ENCODE assay signal across 26 mouse cellular contexts in the genomic region with DNA sequence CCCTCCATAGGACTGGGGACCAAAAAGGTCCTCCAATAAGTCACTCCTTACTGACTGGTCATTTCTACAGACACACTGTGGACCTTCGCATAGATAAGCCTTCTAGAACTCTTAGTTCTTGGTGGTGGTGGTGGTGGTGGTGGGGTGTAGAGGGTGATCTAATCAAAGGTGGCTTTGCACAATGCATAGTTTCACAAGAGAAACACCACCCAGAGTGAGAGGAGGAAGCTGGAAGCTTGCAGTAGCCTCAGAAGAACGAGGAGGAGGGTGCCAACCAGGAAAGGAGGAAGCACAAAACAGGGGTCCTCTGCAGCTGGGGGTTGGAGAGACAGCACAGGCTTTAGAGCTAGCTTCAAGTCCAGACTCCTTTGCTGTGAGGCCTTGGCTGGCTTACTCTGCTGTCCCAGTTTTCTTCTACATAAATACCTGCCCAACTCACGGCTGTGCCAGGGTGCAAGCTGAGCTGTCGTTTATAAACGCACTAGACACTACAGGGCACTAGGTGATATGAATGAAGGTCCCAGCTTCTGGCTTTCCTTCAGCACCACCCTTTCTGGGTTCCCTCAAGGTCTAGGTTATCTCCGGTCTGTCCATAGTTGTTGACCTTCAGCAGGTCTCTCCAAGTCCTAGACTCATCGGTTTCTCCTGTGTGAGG. TPM values are rescaled to one million over a fixed set of nuclear protein-coding genes. Genes with fewer than 3 reads are reported as not detected.
A peak's percentile ranks its signal among the peaks of the same experiment; 100 is the strongest.
DNase-seq lines count a peak whose midpoint lies in the region; ATAC-seq lines count a peak whose summit lies in the region.
"Had no signal": no experiment of that assay in that cellular context is flagged by ENCODE, and none has a peak within 500 bp of the region (broad histone marks: within the 10 kb centered on the region; RNA-seq: fewer than 3 reads in every experiment).

No protein-coding gene starts in this region.

- WGBS in liver, embryonic 15.5 days (ENCODE audit: insufficient replicate concordance), result 50% methylated on average over 7 of the region's 7 CpGs
- WGBS in liver, embryonic 11.5 days, result 70% methylated on average over 7 of the region's 7 CpGs
- 68% methylated on average over 7 of the region's 7 CpGs for WGBS in stomach, embryonic 15.5 days

- peak overlapping the region; percentile 26; the same call in 1 of the 2 replicates for H3K27ac ChIP-seq in liver, embryonic 15.5 days (replicated peaks)
- H3K27ac ChIP-seq in liver, embryonic 11.5 days (ENCODE audit: low read depth, low read length), result no peak overlapping the region
- H3K27ac ChIP-seq in stomach, embryonic 15.5 days, result peak overlapping the region; percentile 6; the same call in 1 of the 2 replicates
- H3K27ac ChIP-seq: forebrain, embryonic 12.5 days; hindbrain, embryonic 13.5 days; left cerebral cortex, adult 2 months; limb, embryonic 12.5 days; midbrain, embryonic 15.5 days; neural tube, embryonic 15.5 days had no signal

- peaks cover 51% of the 10 kb centered on the region for H3K27me3 ChIP-seq in liver, embryonic 15.5 days
- H3K27me3 ChIP-seq in liver, embryonic 11.5 days (replicated peaks; ENCODE audit: control insufficient read depth, insufficient read depth, low read length), result peaks cover 19% of the 10 kb centered on the region
- no peaks in the 10 kb centered on the region for H3K27me3 ChIP-seq in stomach, embryonic 15.5 days (replicated peaks)
- H3K27me3 ChIP-seq: neural tube, embryonic 15.5 days had no signal

- DNase-seq in adrenal gland, adult (ENCODE audit: inconsistent age in 2 of 2, low spot score in 1 of 2), result peak; percentile 7 to 50
- DNase-seq in adrenal gland, postnatal 4 days (ENCODE audit: low spot score in 2 of 2), result no peak
- DNase-seq in liver, embryonic 11.5 days (ENCODE audit: low spot score), result no peak
- no peak for DNase-seq in Muller cell, postnatal 12 days (ENCODE audit: inconsistent ontology term)
- DNase-seq: adrenal gland, postnatal 25 days; cerebellum, adult 2 months; cerebellum, postnatal 36 days; heart, postnatal 14 days; kidney, postnatal 4 days; layer of hippocampus, adult 9-11 months; lung, adult 2 months; right cerebral cortex, postnatal 25 days; thymus, postnatal 14 days had no signal

- no peaks in the 10 kb centered on the region for H3K36me3 ChIP-seq in liver, embryonic 15.5 days (replicated peaks)
- H3K36me3 ChIP-seq in liver, embryonic 11.5 days (ENCODE audit: control insufficient read depth, insufficient read depth, low read length), result no peaks in the 10 kb centered on the region
- no peaks in the 10 kb centered on the region for H3K36me3 ChIP-seq in stomach, embryonic 15.5 days
- H3K36me3 ChIP-seq: forebrain, embryonic 12.5 days; G1E; heart, embryonic 12.5 days; hindbrain, embryonic 13.5 days; limb, embryonic 12.5 days; midbrain, embryonic 15.5 days; neural tube, embryonic 15.5 days had no signal

- no peak overlapping the region for H3K4me2 ChIP-seq in liver, embryonic 15.5 days
- H3K4me2 ChIP-seq in liver, embryonic 11.5 days, result no peak overlapping the region
- no peak overlapping the region for H3K4me2 ChIP-seq in stomach, embryonic 15.5 days
- H3K4me2 ChIP-seq: forebrain, embryonic 12.5 days; heart, embryonic 12.5 days; hindbrain, embryonic 13.5 days; limb, embryonic 12.5 days; midbrain, embryonic 15.5 days; neural tube, embryonic 15.5 days had no signal

- no peak overlapping the region for H3K4me3 ChIP-seq in liver, embryonic 15.5 days (replicated peaks)
- no peak overlapping the region for H3K4me3 ChIP-seq in liver, embryonic 11.5 days (ENCODE audit: low read depth, low read length)
- H3K4me3 ChIP-seq in stomach, embryonic 15.5 days (replicated peaks), result no peak overlapping the region
- H3K4me3 ChIP-seq: forebrain, embryonic 12.5 days; heart, embryonic 12.5 days; hindbrain, embryonic 13.5 days; left cerebral cortex, adult 2 months; limb, embryonic 12.5 days; megakaryocyte, embryonic 14.5 days; midbrain, embryonic 15.5 days; neural tube, embryonic 15.5 days had no signal

- no peak for ATAC-seq in liver, embryonic 15.5 days (ENCODE audit: insufficient read depth)
- ATAC-seq in liver, embryonic 11.5 days (replicated peaks; ENCODE audit: low FRiP score), result no peak
- ATAC-seq in granulocyte monocyte progenitor cell, adult 5-6 weeks (replicated peaks; ENCODE audit: poor library complexity, severe bottlenecking), result peak; percentile 62
- no peak for ATAC-seq in stomach, embryonic 15.5 days (ENCODE audit: insufficient read depth, low FRiP score, low read depth)
- no peak for ATAC-seq in CD4-positive, CD25-positive, alpha-beta regulatory T cell, adult 4 months
- ATAC-seq: midbrain, embryonic 15.5 days had no signal

- no peak overlapping the region for H3K9ac ChIP-seq in liver, embryonic 15.5 days
- H3K9ac ChIP-seq in liver, embryonic 11.5 days (ENCODE audit: low read depth, low read length), result no peak overlapping the region
- no peak overlapping the region for H3K9ac ChIP-seq in stomach, embryonic 15.5 days
- H3K9ac ChIP-seq: forebrain, embryonic 12.5 days; heart, embryonic 12.5 days; hindbrain, embryonic 13.5 days; limb, embryonic 12.5 days; midbrain, embryonic 15.5 days; neural tube, embryonic 15.5 days had no signal

- H3K4me1 ChIP-seq in liver, embryonic 15.5 days (replicated peaks), result peaks cover 28% of the 10 kb centered on the region
- peaks cover 11% of the 10 kb centered on the region for H3K4me1 ChIP-seq in liver, embryonic 11.5 days (replicated peaks; ENCODE audit: control insufficient read depth, insufficient read depth, low read length)
- H3K4me1 ChIP-seq in stomach, embryonic 15.5 days, result peaks cover 17% of the 10 kb centered on the region

- H3K9me3 ChIP-seq in liver, embryonic 15.5 days (replicated peaks), result no peaks in the 10 kb centered on the region
- H3K9me3 ChIP-seq in liver, embryonic 11.5 days (ENCODE audit: control insufficient read depth, low read length), result no peaks in the 10 kb centered on the region
- no peaks in the 10 kb centered on the region for H3K9me3 ChIP-seq in stomach, embryonic 15.5 days
- H3K9me3 ChIP-seq: forebrain, embryonic 12.5 days; G1E; heart, embryonic 12.5 days; hindbrain, embryonic 13.5 days; limb, embryonic 12.5 days; megakaryocyte, embryonic 14.5 days; midbrain, embryonic 15.5 days; neural tube, embryonic 15.5 days had no signal

RNA-seq across cellular contexts. Expression of gene Fos, which starts 15.7 kb away (rescaled TPM):
- 1 to 10 TPM; 6.5 to 8.3 TPM for total RNA-seq in adrenal gland, postnatal 4 days (2021)
- polyA plus RNA-seq in liver, embryonic 15.5 days (2015; fragmentation: Nextera tagmentation; extraction: Ambion mirVana), result 1.5 and 1.7 TPM in 2 replicates
- 1.3 and 1.6 TPM in 2 replicates for polyA plus RNA-seq in liver, embryonic 11.5 days (2014; fragmentation: Nextera tagmentation; extraction: Ambion mirVana)
- total RNA-seq in granulocyte monocyte progenitor cell, adult 5-6 weeks (2014; fragmentation: Nextera tagmentation), result 35.1 and 50.4 TPM in 2 replicates
- total RNA-seq in granulocyte monocyte progenitor cell, adult 5-6 weeks (2017), result 137 and 160 TPM in 2 replicates
- polyA plus RNA-seq in stomach, embryonic 15.5 days (2015; fragmentation: Nextera tagmentation; extraction: Ambion mirVana), result 10.5 and 16.4 TPM in 2 replicates
- polyA plus RNA-seq in CD4-positive, CD25-positive, alpha-beta regulatory T cell, adult 4 months (2017; shearing (Covaris generic)), result 10 to 100 TPM; 11.3 to 39.0 TPM

Comparison
In these comparisons a context has a peak if more than half of its experiments do, and no peak if none do; other contexts are left out.
1. DNase-seq: peak in adrenal gland, adult (2 of 2); none in adrenal gland, postnatal 4 days (0 of 2), liver, embryonic 11.5 days (single experiment) and Muller cell, postnatal 12 days (single experiment).